Mouse (Mus musculus) heart, postnatal 36 days (tissue): ENCODE data around the gene Cnpy1. TPM values are rescaled to one million over a fixed set of nuclear protein-coding genes. Genes with fewer than 3 reads are reported as not detected.
A peak's percentile ranks its signal among the peaks of the same experiment; 100 is the strongest.

ENCODE experiments used
- DNase-seq, 2 experiments: peaks; one replicate each; pipeline ENCODE4 v3.0.0; 2021 to 2022
- intact Hi-C: fragments of 180-260 bp; cut with DNase I; formaldehyde crosslinking; loops from one replicate; pipeline ENCODE4 v1.15.1; 2025
- total RNA-seq, 2 experiments: library from RNA; stranded (reverse); gene quantifications; 2 replicates each; pipeline ENCODE4 v1.2.3; 2021

The Cnpy1 gene
- total RNA-seq, 2 experiments from 2014 or later, result not detected

GRCm38 (mm10) chr5:28192099-28192454, 53.5 kb downstream of the Cnpy1 start:
- intact Hi-C loops, result no loop called here
- DNase-seq, result no peak

- intact Hi-C loops, result no loop called here
- DNase-seq, result no peak
Observed at GRCm38 (mm10) chr5:28191201-28192098, 54.2 kb downstream of the Cnpy1 start.

- intact Hi-C loops, result no loop called here
Observed at GRCm38 (mm10) chr5:28179237-28179790, 66.3 kb downstream of the Cnpy1 start.

GRCm38 (mm10) chr5:28178322-28178721, 67.3 kb downstream of the Cnpy1 start:
- no peak for DNase-seq
- intact Hi-C loops, result no loop called here

More at GRCm38 (mm10) chr5:28179237-28179790, 66.3 kb downstream of the Cnpy1 start:
- DNase-seq, result no peak

- DNase-seq, result no peak
- intact Hi-C loops, result no loop called here
Observed at GRCm38 (mm10) chr5:28176585-28176984, 69.0 kb downstream of the Cnpy1 start.

- intact Hi-C loops, result no loop called here
- no peak for DNase-seq
Observed at GRCm38 (mm10) chr5:28176023-28176422, 69.6 kb downstream of the Cnpy1 start.

- DNase-seq, result no peak
Observed at GRCm38 (mm10) chr5:28175570-28175919, 70.1 kb downstream of the Cnpy1 start.

GRCm38 (mm10) chr5:28174876-28175569, 70.6 kb downstream of the Cnpy1 start:
- intact Hi-C loops, result no loop called here
- no peak for DNase-seq

More at GRCm38 (mm10) chr5:28175570-28175919, 70.1 kb downstream of the Cnpy1 start:
- intact Hi-C loops, result no loop called here

- intact Hi-C loops, result no loop called here
- DNase-seq, result no peak
Observed at GRCm38 (mm10) chr5:28174086-28174485, 71.5 kb downstream of the Cnpy1 start.

GRCm38 (mm10) chr5:28173674-28174073, 71.9 kb downstream of the Cnpy1 start:
- intact Hi-C loops, result no loop called here
- no peak for DNase-seq

- intact Hi-C loops, result no loop called here
- DNase-seq, result no peak
Observed at GRCm38 (mm10) chr5:28172921-28173670, 72.5 kb downstream of the Cnpy1 start.

GRCm38 (mm10) chr5:28172261-28172920, 73.2 kb downstream of the Cnpy1 start:
- no peak for DNase-seq
- intact Hi-C loops, result no loop called here

GRCm38 (mm10) chr5:28171667-28172066, 73.9 kb downstream of the Cnpy1 start:
- DNase-seq, result no peak
- intact Hi-C loops, result no loop called here

GRCm38 (mm10) chr5:28170892-28171291, 74.7 kb downstream of the Cnpy1 start:
- intact Hi-C loops, result no loop called here
- DNase-seq, result no peak

GRCm38 (mm10) chr5:28170081-28170480, 75.5 kb downstream of the Cnpy1 start:
- no peak for DNase-seq
- intact Hi-C loops, result no loop called here

GRCm38 (mm10) chr5:28169166-28169801, 76.3 kb downstream of the Cnpy1 start:
- intact Hi-C loops, result loop anchor here (10.0 kb wide), 1 partner anchor 1306 kb away; the partner anchor contains the start of gene Mnx1
- DNase-seq, result no peak

- peak in 1 of 2 experiments; percentile 19 for DNase-seq
- intact Hi-C loops, result loop anchor here (10.0 kb wide), 1 partner anchor 1306 kb away; the partner anchor contains the start of gene Mnx1
Observed at GRCm38 (mm10) chr5:28168253-28169165, 77.1 kb downstream of the Cnpy1 start.

GRCm38 (mm10) chr5:28167611-28168252, 77.9 kb downstream of the Cnpy1 start:
- DNase-seq, result peak in 1 of 2 experiments; percentile 39

More at GRCm38 (mm10) chr5:28167611-28168252, 77.9 kb downstream of the Cnpy1 start:
- intact Hi-C loops, result loop anchor here (10.0 kb wide), 1 partner anchor 1307 kb away; the partner anchor contains the start of gene Mnx1
